Mouse (Mus musculus) gastrocnemius, postnatal 25 days (tissue): ENCODE measurements around the gene Hoxb2. TPM values are rescaled to one million over a fixed set of nuclear protein-coding genes. Genes with fewer than 3 reads are reported as not detected.

Experiments
- DNase-seq: peaks from one replicate; pipeline ENCODE4 v3.0.0; 2022
- total RNA-seq, 2 experiments: library from RNA; stranded (reverse); gene quantifications; 1 replicate in 1 of 2; 2 replicates in 1 of 2; pipeline ENCODE4 v1.2.3; 2021

The Hoxb2 gene
- total RNA-seq, 2 experiments from 2014 or later: 0.15 to 0.24 TPM

- DNase-seq: no peak
These were observed 1.5 kb downstream of the Hoxb2 start for GRCm38 (mm10) chr11:96351831-96352230.

GRCm38 (mm10) chr11:96352691-96353521 is 2.6 kb downstream of the Hoxb2 start:
- peak; percentile 4 for DNase-seq

- DNase-seq: peak; percentile 8
These were observed 3.2 kb downstream of the Hoxb2 start for GRCm38 (mm10) chr11:96353522-96353841.

- DNase-seq: peak; percentile 3
These were observed 3.6 kb downstream of the Hoxb2 start for GRCm38 (mm10) chr11:96353939-96354338.

- DNase-seq: peak; percentile 4
These were observed 4.1 kb downstream of the Hoxb2 start for GRCm38 (mm10) chr11:96354376-96354775.

GRCm38 (mm10) chr11:96354801-96355311 is 4.5 kb downstream of the Hoxb2 start:
- DNase-seq: no peak

GRCm38 (mm10) chr11:96363807-96364206 is 13.5 kb downstream of the Hoxb2 start:
- DNase-seq: no peak

GRCm38 (mm10) chr11:96365441-96366091 is 15.2 kb downstream of the Hoxb2 start, which contains the start of gene Hoxb1:
Gene Hoxb1, plus strand, starts transcription at chr11:96365752.
- DNase-seq: no peak

- DNase-seq: no peak
These were observed 16.0 kb downstream of the Hoxb2 start for GRCm38 (mm10) chr11:96366092-96367041.

- no peak for DNase-seq
These were observed 16.8 kb downstream of the Hoxb2 start for GRCm38 (mm10) chr11:96367141-96367540.

- no peak for DNase-seq
These were observed 18.4 kb downstream of the Hoxb2 start for GRCm38 (mm10) chr11:96368686-96369085.

GRCm38 (mm10) chr11:96369140-96369539 is 18.8 kb downstream of the Hoxb2 start:
- DNase-seq: no peak

- DNase-seq: no peak
These were observed 21.4 kb downstream of the Hoxb2 start for GRCm38 (mm10) chr11:96371726-96372125.

- no peak for DNase-seq
These were observed 22.2 kb downstream of the Hoxb2 start for GRCm38 (mm10) chr11:96372519-96372918.

- DNase-seq: no peak
These were observed 24.5 kb downstream of the Hoxb2 start for GRCm38 (mm10) chr11:96374810-96375209.

GRCm38 (mm10) chr11:96383381-96383780 is 33.1 kb downstream of the Hoxb2 start:
- no peak for DNase-seq

- DNase-seq: no peak
These were observed 37.3 kb downstream of the Hoxb2 start for GRCm38 (mm10) chr11:96387635-96388034.

GRCm38 (mm10) chr11:96396772-96397626 is 46.7 kb downstream of the Hoxb2 start:
- DNase-seq: no peak

- no peak for DNase-seq
These were observed 47.5 kb downstream of the Hoxb2 start for GRCm38 (mm10) chr11:96397806-96398335.

GRCm38 (mm10) chr11:96399923-96400322 is 49.6 kb downstream of the Hoxb2 start:
- no peak for DNase-seq
